Mouse (Mus musculus) spleen, postnatal 4 days (tissue): ENCODE measurements at regions not wholly inside any gene's neighbourhood (a gene's known extent, or its start where the extent isn't known, plus 50 kb on each side); places are given as distances from the start of the nearest gene placed in this dataset.

ENCODE experiments used
- DNase-seq, 2 experiments: peaks; one replicate each; pipeline ENCODE4 v3.0.0; 2022; ENCODE audit warnings: low spot score in 2 of 2

- DNase-seq: no peak
Measured at GRCm38 (mm10) chr9:33214523-33214922, 578.5 kb downstream of the Ets1 start.

DNA sequence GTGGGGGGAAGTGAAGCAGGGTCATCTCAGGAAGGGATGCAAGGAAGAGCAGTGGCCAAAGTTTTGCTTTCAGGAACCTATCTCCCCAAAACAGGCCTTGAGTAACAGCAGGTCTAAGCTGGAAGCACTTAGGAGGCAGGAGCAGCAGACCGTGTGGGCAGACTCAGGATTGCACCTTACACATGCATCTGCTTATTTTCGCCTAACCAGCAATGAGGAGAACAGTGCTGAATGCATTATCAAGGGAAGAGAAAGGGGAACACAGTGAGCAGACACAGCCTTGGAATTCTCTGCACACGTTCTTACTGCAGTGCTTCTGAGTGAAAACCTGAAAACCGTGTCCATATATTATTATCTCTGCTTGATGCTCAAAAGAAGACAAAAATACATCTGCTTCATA, 585.0 kb downstream of the Ets1 start:
- no peak for DNase-seq

GRCm38 (mm10) chr9:33222066-33222805, 586.2 kb downstream of the Ets1 start:
- DNase-seq: no peak

GRCm38 (mm10) chr9:33233699-33234131, 597.7 kb downstream of the Ets1 start:
- DNase-seq: no peak

GRCm38 (mm10) chr9:33238190-33238589, 602.2 kb downstream of the Ets1 start:
- no peak for DNase-seq

- no peak for DNase-seq
Measured at GRCm38 (mm10) chr9:33238846-33239245, 602.8 kb downstream of the Ets1 start.

DNA sequence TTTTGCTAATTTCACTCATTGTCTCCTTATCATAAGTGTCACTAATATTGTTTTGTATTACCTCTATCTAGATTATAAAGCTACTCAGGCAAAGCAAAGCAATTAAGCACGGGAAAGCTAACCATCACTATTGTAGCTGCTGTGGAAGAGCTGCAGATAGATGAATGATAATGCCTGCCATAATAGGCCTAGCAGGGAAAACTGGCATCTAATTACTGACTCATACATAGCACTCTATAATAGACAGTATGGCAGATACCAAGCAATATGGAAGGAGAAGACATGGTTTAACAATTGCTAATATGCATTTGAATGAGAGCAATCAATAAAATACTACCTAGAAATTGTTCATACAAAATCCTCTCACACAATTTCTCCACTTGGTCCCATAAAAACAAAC, 604.5 kb downstream of the Ets1 start:
- DNase-seq: no peak

DNA sequence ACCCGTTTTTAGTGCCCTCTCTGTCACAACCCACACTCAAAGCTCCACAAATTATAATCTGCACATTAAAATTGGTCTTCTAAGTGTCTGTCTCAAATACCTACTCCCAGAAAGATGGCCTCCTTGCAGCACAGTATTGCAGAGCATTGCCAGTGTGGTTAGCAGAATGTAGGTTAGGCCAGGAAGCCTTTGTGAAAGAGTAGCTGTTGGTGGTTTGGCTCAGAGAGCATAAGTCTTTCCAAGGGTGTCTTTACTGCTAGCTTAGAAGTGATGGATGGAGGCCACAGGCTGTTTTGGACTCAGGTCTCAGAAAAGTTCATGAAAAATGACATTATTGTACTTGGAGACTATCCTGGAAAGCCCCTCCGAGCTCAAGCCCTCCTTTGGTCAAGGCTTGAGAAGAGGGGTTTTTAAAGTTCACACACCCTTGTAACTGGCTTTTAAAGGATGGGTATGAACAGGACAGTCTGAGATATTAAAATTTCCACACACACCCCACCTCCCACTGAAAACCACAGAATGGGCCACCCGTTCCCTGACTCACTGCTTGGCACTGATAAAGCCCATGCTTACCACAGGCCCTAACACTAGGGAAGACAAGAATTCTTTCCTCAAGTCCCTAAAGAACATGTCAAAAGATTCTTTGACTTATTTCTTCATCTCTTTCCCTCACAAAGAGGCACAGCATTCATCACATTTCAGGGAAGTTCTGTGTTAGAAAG, 605.1 kb downstream of the Ets1 start:
- no peak for DNase-seq

DNA sequence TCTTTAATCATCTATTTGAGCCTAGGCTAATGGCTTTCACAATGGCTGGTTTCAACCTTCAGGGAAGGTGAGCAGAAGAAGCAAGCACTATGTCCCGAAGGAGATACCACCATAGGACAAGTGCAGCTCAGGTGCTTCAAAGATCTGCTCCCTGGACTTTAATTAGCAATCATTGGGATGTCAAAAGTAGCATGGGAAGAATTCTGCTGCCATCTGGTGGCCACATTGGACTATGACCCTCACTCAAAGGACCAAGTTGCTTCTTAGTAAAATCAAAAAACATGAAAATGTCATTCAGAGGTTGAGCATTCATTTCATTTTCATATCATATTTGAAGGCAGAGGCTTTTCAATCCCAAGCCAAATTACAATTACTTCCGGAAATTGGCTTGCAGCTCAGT, 610.9 kb downstream of the Ets1 start:
- peak in 1 of 2 experiments; percentile 60 for DNase-seq

- no peak for DNase-seq
Measured at GRCm38 (mm10) chr9:33258241-33258640, 622.2 kb downstream of the Ets1 start.

- DNase-seq: peak; percentile 17 to 63
Measured at GRCm38 (mm10) chr9:33260171-33260570, 624.1 kb downstream of the Ets1 start.

- no peak for DNase-seq
Measured at GRCm38 (mm10) chr9:33289381-33289780, 653.4 kb downstream of the Ets1 start.

DNA sequence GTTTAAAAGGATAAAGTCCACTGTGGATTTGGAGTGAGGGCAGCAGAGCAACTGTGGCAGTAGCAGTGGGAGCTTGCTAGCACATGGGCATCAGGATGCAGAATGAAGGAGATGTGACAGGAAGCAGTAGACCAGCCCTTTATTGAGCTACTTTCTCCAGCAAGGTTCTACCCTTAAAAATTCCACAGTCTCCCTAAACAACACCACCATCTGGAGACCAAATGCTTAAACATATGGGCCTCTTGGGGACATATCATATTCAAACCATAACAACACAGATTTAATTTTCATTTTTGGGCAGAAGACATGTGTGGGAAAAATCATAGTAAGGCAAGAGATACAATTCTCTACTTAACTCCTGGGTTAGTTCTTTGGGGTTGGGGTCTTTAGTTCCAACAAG, 656.1 kb downstream of the Ets1 start:
- DNase-seq: no peak

- no peak for DNase-seq
Measured at GRCm38 (mm10) chr9:33295925-33296324, 659.9 kb downstream of the Ets1 start.

- no peak for DNase-seq
Measured at GRCm38 (mm10) chr9:33319525-33320025, 683.6 kb downstream of the Ets1 start.

DNA sequence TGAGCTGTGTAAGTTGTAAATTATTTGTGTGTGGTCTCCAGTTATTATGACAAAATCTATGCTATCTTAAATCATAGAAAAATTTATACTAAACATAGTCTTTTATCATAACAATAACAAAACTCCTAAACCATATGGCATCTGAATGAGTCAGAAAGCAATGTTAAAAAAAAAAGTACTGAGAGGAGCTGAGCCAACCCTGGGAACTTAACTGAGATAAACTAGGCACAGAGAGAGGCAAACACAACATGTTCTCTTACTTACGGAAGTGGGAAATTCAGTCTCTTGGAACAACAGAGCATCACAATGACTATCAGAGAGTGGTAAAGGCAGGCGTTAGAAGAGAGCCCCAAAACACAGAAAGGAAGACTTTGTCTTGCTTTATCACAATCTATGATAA, 691.7 kb downstream of the Ets1 start:
- DNase-seq: no peak

GRCm38 (mm10) chr9:33350258-33350657, 714.2 kb downstream of the Ets1 start:
- no peak for DNase-seq

DNA sequence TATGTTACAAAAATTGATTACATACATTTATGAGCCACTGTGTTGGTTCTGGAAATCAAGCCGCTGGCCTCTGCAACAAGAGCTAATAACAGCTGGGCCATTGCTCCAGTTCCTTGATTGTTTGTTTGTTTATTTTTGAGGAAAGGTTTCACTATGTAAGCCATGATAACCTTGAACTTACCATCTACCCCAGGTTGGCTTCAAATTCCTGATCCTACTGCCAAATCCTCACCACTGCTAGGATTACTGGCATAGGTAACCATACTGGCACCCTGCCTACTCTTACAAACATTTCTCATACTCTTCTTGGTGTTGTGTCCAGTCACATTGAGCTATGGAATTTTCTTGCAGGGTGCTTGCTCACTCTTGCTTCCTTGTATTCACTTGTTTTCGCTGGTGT, 720.6 kb downstream of the Ets1 start:
- DNase-seq: no peak

DNA sequence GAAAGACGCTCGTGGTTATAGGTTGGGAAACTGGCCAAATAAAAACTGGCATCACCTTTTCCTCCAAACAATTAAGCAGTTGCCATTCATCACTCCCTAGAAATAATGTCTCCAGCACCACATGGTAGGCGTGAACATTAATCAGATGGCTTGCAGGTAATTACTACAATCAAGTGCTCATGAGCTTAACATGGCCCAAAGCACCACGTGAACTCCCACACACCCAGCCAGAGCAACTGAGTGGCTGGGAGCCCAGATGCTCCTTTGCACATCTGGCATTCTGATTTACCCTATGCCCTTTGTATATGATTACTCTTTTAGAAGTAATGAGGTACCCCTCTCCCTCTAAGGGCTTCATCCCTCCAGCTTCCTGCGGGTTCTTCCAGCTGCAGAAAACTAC, 724.9 kb downstream of the Ets1 start:
- no peak for DNase-seq

- no peak for DNase-seq
Measured at GRCm38 (mm10) chr9:33389170-33389569, 753.1 kb downstream of the Ets1 start.

DNA sequence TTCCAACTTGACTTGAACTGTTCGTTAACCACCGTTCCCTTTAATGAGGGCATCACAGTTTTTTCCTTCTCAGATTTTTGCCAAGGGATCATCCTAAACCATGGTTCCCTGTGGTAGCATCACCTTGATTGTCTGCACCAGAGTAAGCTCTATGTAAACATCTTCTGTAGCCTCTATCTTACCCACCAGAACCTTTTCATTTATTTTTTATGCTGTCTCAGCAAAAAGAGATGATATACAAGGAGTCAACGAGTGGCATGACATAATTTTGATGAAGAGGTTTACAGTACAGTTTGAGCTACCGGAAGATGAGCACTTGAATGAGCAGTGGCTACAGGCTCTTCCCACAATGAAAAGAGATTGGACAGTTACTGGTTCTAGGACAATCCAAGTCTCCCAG, 768.7 kb downstream of the Ets1 start:
- DNase-seq: no peak

- DNase-seq: no peak
Measured at GRCm38 (mm10) chr9:33407517-33407916, 771.5 kb downstream of the Ets1 start.

- DNase-seq: no peak
Measured at GRCm38 (mm10) chr9:33423781-33424180, 787.8 kb downstream of the Ets1 start.
